Mouse (Mus musculus): ENCODE data around the gene Gm45808. TPM values are rescaled to one million over a fixed set of nuclear protein-coding genes. Genes with fewer than 3 reads are reported as not detected.
A peak's percentile ranks its signal among the peaks of the same experiment; 100 is the strongest.
"Not testable (repeated sequence)": the region's sequence is repeated elsewhere in the genome, so short reads cannot be mapped to it uniquely, and the experiment has no call there.

Gene Gm45808
- polyA plus RNA-seq, 1 experiment: not detected

DNA sequence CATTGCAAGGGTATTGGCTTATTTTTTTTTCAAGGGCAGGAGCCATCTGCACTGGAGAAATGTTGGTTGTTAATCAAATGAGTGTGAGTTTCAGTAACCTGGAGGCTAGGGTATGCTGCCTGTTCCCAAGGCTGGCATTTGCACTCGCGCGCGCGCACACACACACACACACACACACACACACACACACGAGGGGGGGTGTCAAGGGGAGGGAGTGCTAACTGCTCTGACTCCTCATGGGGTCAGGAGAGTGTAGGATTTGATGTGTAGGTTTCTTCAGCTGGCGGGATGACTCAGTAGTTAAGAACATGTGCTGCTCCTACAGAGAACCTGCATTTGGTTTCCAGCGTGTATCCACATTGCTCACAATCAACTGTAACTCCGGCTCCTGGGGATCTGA lies 4.2 kb upstream of the Gm45808 start:
- H3K4me1 ChIP-seq (ENCODE audit: control insufficient read depth, insufficient read depth, low read length): peaks cover 5% of the 10 kb centered on the region; the same call in 1 of the 2 replicates
- no peak overlapping the region for H3K4me3 ChIP-seq (ENCODE audit: insufficient read depth, low read length)
- 0 out of 2 replicates have a peak overlapping the region, but pooled peaks have one; percentile 10 for H3K27ac ChIP-seq (ENCODE audit: insufficient read depth, low read length)
- TF ChIP-seq CTCF (IDR thresholded peaks at IDR 0.05; ENCODE audit: borderline replicate concordance, insufficient read depth, low read length): no peak
- TF ChIP-seq POLR2A (IDR thresholded peaks at IDR 0.05; ENCODE audit: low read depth, low read length): no peak

- TF ChIP-seq CTCF (IDR thresholded peaks at IDR 0.05; ENCODE audit: borderline replicate concordance, insufficient read depth, low read length): no peak
- TF ChIP-seq POLR2A (IDR thresholded peaks at IDR 0.05; ENCODE audit: low read depth, low read length): no peak
- no peak overlapping the region for H3K27ac ChIP-seq (ENCODE audit: insufficient read depth, low read length)
- H3K4me1 ChIP-seq (ENCODE audit: control insufficient read depth, insufficient read depth, low read length): peaks cover 5% of the 10 kb centered on the region; the same call in 1 of the 2 replicates
- no peak overlapping the region for H3K4me3 ChIP-seq (ENCODE audit: insufficient read depth, low read length)
Measured at GRCm38 (mm10) chr7:45489578-45489977, 3.0 kb upstream of the Gm45808 start.

- TF ChIP-seq CTCF (IDR thresholded peaks at IDR 0.05; ENCODE audit: borderline replicate concordance, insufficient read depth, low read length): no peak
- TF ChIP-seq POLR2A (IDR thresholded peaks at IDR 0.05; ENCODE audit: low read depth, low read length): peak; percentile 51; the same call in 1 of the 2 replicates
- 0 out of 2 replicates have a peak within 1 kb of the TSS, but pooled peaks have one; percentile 3 for H3K4me3 ChIP-seq (ENCODE audit: insufficient read depth, low read length)
Measured at GRCm38 (mm10) chr7:45488293-45489204, 1.9 kb upstream of the Gm45808 start, which contains the start of gene Dhdh. Gene Dhdh, minus strand, starts transcription at chr7:45488805.

DNA sequence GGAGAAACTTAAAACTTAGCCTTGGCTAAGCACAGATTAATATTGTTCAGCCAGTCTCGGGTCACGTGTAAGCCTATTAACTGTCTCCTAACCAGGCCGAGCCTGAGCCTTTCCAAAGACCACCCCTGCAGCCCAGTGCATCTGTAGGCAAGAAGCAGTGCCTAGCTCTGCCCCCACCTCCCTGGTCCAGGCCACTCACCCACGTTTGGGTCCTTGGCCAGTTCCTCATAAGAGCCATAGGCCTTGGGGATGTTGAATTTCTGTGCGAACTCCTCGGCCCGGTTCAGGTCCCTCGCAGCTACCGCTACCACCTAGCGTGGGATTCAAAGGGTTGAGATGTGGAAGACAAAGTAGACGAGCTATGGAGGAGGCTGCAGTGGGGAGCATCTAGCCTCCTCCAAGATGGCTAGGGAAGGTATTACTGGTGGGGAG lies 1.3 kb upstream of the Gm45808 start:
- Histone ChIP-seq H3K27ac (ENCODE audit: insufficient read depth, low read length) (no peak overlapping the region), H3K4me1 (ENCODE audit: control insufficient read depth, insufficient read depth, low read length) (peaks cover 5% of the 10 kb centered on the region; the same call in 1 of the 2 replicates), H3K4me3 (ENCODE audit: insufficient read depth, low read length) (no peak overlapping the region)
- TF ChIP-seq CTCF (IDR thresholded peaks at IDR 0.05; ENCODE audit: borderline replicate concordance, insufficient read depth, low read length): no peak
- TF ChIP-seq POLR2A (IDR thresholded peaks at IDR 0.05; ENCODE audit: low read depth, low read length): no peak

More at GRCm38 (mm10) chr7:45488293-45489204, 1.9 kb upstream of the Gm45808 start, which contains the start of gene Dhdh:
- Histone ChIP-seq H3K4me1 (ENCODE audit: control insufficient read depth, insufficient read depth, low read length) (peaks cover 5% of the 10 kb centered on the region; the same call in 1 of the 2 replicates), H3K27ac (ENCODE audit: insufficient read depth, low read length) (no peak within 1 kb of the TSS)

GRCm38 (mm10) chr7:45486158-45486557 lies 453 bp downstream of the Gm45808 start:
- no peak overlapping the region for H3K27ac ChIP-seq (ENCODE audit: insufficient read depth, low read length)
- H3K4me1 ChIP-seq (ENCODE audit: control insufficient read depth, insufficient read depth, low read length): peaks cover 3% of the 10 kb centered on the region; the same call in 1 of the 2 replicates
- no peak for TF ChIP-seq POLR2A (IDR thresholded peaks at IDR 0.05; ENCODE audit: low read depth, low read length)
- no peak overlapping the region for H3K4me3 ChIP-seq (ENCODE audit: insufficient read depth, low read length)

DNA sequence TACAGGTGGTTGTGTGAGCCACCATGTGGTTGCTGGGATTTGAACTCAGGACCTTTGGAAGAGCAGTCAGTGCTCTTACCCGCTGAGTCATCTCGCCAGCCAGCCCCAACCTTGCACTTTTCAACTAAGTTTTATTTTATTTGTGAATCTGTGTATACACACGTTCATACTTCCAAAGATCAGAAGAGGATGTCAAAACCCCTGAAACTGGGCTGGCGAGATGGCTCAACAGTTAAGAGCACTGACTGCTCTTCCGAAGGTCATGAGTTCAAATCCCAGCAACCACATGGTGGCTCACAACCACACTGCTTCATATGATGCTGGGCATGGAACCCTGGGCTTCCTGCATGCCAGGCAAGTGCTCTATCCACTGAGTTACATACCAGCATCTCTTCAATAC lies 1.6 kb downstream of the Gm45808 start:
- not testable (repeated sequence) for H3K4me3 ChIP-seq (ENCODE audit: insufficient read depth, low read length); H3K4me1 ChIP-seq (ENCODE audit: control insufficient read depth, insufficient read depth, low read length); H3K27ac ChIP-seq (ENCODE audit: insufficient read depth, low read length)

DNA sequence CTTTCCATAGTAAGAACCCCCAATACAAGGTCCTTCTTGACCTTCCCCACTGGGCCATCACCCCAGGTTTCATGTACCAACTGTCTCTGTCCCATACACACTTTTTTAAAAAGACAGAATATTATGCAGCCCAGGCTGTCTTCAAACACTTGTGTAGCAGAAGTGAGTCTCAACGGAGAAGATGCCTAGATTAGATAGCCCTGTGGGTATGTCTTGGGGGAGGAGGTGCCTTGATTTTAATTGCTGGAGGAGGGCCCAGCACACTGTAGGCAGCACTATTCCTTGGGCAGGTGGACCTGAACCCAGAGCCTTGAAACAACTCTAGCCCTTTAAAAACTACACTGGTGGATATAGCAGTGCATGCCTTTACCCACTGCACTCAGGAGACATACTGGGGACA lies 4.4 kb downstream of the Gm45808 start:
- no peak overlapping the region for H3K27ac ChIP-seq (ENCODE audit: insufficient read depth, low read length)
- TF ChIP-seq CTCF (IDR thresholded peaks at IDR 0.05; ENCODE audit: borderline replicate concordance, insufficient read depth, low read length) (no peak), POLR2A (IDR thresholded peaks at IDR 0.05; ENCODE audit: low read depth, low read length) (no peak)
- H3K4me1 ChIP-seq (ENCODE audit: control insufficient read depth, insufficient read depth, low read length): no peaks in the 10 kb centered on the region
- no peak overlapping the region for H3K4me3 ChIP-seq (ENCODE audit: insufficient read depth, low read length)

GRCm38 (mm10) chr7:45481374-45481927 lies 5.2 kb downstream of the Gm45808 start, which contains the start of gene Tulp2:
Gene Tulp2, plus strand, starts transcription at chr7:45481877.
- TF ChIP-seq POLR2A (IDR thresholded peaks at IDR 0.05; ENCODE audit: low read depth, low read length) (no peak), CTCF (IDR thresholded peaks at IDR 0.05; ENCODE audit: borderline replicate concordance, insufficient read depth, low read length) (no peak)
- H3K27ac ChIP-seq (ENCODE audit: insufficient read depth, low read length): no peak within 1 kb of the TSS
- H3K4me3 ChIP-seq (ENCODE audit: insufficient read depth, low read length): no peak within 1 kb of the TSS
- no peaks in the 10 kb centered on the region for H3K4me1 ChIP-seq (ENCODE audit: control insufficient read depth, insufficient read depth, low read length)

- not testable (repeated sequence) for H3K4me1 ChIP-seq (ENCODE audit: control insufficient read depth, insufficient read depth, low read length); H3K27ac ChIP-seq (ENCODE audit: insufficient read depth, low read length); H3K4me3 ChIP-seq (ENCODE audit: insufficient read depth, low read length)
Measured at GRCm38 (mm10) chr7:45480310-45480709, 6.3 kb downstream of the Gm45808 start.

GRCm38 (mm10) chr7:45478774-45479173 lies 7.8 kb downstream of the Gm45808 start:
- H3K4me1 ChIP-seq (ENCODE audit: control insufficient read depth, insufficient read depth, low read length): no peaks in the 10 kb centered on the region
- no peak overlapping the region for H3K4me3 ChIP-seq (ENCODE audit: insufficient read depth, low read length)
- H3K27ac ChIP-seq (ENCODE audit: insufficient read depth, low read length): no peak overlapping the region
- TF ChIP-seq POLR2A (IDR thresholded peaks at IDR 0.05; ENCODE audit: low read depth, low read length) (no peak), CTCF (IDR thresholded peaks at IDR 0.05; ENCODE audit: borderline replicate concordance, insufficient read depth, low read length) (no peak)

Data from embryonic fibroblast, embryonic 13.5 days (primary cell).